Mouse (Mus musculus) large intestine, adult 2 months (tissue): ENCODE data around the gene Adgrl1. TPM values are rescaled to one million over a fixed set of nuclear protein-coding genes. Genes with fewer than 3 reads are reported as not detected.

Source experiments
- DNase-seq: peaks from one replicate; pipeline ENCODE4 v3.0.0-alpha.2; 2012; ENCODE audit warnings: low read depth, low spot score
- WGBS: fragments of 180-500 bp; shearing (Covaris S2); methylation state at CpG from one replicate; pipeline ENCODE4 v1.1.7; 2018; 5-methylcytosine and 5-hydroxymethylcytosine counted together
- polyA plus RNA-seq: library from polyadenylated mRNA; depleted of rRNA; stranded (reverse); fragments of >200 nt; gene quantifications from 2 replicates; pipeline ENCODE4 v1.2.3, GENCODE M21; 2012

Adgrl1 gene
- polyA plus RNA-seq, 1 experiment, result 13.4 TPM

DNA sequence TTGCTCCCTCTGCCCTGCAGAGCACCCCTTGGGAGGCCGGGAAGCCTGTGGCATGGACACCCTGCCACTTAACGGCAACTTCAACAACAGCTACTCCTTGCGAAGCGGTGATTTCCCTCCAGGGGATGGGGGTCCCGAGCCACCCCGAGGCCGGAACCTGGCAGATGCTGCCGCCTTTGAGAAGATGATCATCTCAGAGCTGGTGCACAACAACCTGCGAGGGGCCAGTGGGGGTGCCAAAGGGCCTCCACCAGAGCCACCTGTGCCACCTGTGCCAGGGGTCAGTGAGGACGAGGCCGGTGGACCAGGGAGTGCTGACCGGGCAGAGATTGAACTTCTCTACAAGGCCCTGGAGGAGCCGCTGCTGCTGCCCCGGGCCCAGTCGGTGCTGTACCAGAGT lies 38.4 kb downstream of the Adgrl1 start:
- 92% methylated on average over 15 of the region's 15 CpGs for WGBS

DNA sequence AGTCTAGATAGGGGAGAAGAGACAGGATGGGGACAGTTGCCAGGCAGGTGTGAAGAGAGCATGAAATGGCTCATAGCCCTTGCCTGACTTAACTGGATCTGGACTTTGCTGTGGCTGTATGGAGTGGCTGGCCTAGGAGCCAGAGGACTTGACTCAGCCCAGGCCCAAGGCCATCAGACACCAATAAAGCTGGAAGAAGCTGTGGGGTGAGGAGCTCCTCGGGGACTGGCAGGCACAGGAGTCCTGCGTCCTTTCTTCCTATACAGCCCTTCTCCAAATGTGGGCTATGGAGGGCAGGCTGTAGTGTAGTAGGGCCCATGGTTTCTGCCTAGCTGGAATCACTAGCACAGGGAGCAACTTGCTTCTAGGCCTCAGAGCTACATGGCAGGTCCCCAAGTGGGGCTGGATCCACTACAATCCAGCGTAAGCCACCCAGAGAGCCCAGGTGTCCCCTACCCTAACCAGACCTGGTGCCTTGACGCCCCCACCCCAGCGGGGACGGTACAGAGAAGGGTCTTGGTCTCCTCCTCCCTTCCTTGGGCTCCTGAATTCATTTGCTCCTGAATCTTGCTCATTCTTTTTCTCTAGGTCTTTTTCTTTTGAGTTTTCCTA lies 41.3 kb downstream of the Adgrl1 start:
- WGBS, result 74% methylated on average over 6 of the region's 6 CpGs
- no peak for DNase-seq

More for the DNA sequence above, 38.4 kb downstream of the Adgrl1 start:
- DNase-seq, result no peak

DNA sequence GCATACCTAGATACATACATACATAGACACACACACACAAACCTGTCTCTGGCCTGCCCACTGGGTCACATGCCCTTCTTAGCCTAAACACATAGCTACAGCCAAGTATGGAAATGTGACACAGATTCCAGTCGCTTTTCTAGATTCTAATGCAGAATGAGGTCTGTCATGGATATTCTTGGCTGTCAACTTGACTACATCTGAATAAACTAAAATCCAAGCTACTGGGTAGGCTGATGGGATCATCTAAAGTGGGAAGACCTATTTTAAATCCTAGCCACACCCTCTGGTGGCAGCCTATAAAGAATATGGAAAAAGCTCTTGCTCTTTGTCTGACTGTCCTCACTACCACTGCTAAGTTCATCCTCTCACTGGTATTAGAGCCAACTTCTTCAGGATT lies 42.5 kb downstream of the Adgrl1 start:
- DNase-seq, result no peak
- 60% methylated on average over 1 of the region's 1 CpGs for WGBS

DNA sequence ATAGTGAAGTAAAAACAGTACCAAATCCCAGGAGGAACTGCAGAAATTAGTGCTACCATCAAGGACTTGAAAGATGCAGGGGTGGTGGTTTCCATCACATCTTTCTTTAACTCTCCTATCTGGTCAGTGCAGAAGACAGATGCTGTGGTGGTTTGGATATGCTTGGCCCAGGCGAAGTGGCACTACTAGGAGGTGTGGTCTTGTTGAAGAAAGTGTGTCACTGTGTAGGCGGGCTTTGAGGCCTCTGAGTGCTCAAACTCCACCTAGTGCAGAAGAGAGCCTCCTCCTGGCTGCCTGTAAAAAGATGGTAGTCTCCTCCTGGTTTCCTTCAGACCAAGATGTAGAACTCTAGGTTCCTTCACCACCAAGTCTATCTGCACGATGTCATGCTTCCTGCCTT lies 45.6 kb downstream of the Adgrl1 start:
- no peak for DNase-seq
- WGBS, result 65% methylated on average over 3 of the region's 3 CpGs

DNA sequence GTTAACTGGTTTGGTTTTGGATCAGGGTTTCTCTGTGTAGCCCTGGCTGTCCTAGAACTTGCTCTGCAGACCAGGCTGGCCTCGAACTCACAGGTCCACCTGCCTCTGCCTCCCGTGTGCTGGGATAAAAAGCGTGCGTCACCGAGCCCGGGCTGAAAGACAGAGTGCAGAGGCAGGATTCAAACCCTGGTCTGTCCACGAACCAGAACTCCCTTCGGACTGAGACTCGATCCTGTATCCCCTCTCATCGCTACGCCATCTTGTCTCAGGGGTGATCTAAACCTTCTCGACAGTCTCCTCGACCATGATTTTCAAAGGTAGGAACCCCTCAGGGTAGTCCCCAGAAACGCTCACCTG lies 54.8 kb downstream of the Adgrl1 start:
- WGBS, result 1% methylated on average over 14 of the region's 14 CpGs
- DNase-seq, result no peak

DNA sequence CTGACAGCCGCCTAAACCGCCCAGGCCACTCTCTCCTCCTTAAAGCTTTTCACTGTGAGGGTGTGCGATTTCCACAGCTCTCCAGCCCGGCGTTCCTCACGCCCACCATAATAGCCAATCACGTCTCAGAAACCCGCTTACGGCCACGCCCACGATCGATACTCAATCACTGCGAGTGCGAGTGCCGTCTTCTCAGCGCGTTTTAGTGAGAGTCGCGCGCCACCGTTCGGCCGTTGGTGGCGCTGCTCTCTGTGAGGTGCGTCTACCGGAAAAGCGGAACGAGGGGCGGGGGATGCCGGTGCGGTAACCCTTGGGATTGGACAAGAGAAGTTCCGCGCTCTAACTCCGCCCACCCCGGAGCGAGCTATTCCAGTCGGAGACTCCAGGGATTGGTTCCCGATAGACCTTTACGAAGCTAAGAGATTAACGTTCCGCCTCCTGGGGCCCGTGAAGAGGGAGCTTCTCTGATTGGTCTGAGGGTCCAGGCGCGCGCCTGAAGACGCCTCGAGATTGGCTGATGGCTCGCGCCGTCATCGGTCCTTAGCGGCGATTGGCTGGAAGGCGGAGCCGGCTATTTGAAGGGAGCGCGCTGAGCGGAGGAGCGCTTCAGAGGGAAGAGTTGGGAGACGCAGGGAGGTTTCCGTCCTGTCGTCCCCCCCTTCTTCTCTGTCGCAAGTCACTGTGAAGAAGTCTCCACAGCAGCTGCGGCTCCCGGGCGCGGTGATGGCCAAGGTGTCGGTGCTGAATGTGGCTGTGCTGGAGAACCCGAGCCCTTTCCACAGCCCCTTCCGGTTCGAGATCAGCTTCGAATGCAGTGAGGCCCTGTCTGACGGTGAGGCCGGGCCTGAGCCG lies 55.4 kb downstream of the Adgrl1 start, which contains the start of the genes Gm10644 and Asf1b:
TSS of gene Gm10644 (minus strand) at position 100 of the 852 bp plus-strand sequence.
TSS of gene Asf1b (plus strand) at position 402 of the 852 bp plus-strand sequence.
- under 1% methylated on average over 75 of the region's 75 CpGs for WGBS
- peak; percentile 97 for DNase-seq

DNA sequence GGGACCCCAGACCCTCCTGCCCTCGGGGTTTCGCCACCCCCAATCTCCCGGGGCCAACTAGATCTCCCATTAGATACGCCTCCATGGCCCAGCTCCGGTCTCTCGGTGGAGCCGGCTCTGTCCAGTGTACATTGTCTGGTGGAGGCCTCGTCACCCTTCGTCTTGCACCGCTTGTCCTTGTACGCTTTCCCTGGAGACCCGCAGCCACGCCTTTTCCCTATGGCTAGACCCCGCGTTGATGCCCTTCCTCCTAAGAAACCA lies 56.0 kb downstream of the Adgrl1 start:
- WGBS, result under 1% methylated on average over 15 of the region's 15 CpGs

DNA sequence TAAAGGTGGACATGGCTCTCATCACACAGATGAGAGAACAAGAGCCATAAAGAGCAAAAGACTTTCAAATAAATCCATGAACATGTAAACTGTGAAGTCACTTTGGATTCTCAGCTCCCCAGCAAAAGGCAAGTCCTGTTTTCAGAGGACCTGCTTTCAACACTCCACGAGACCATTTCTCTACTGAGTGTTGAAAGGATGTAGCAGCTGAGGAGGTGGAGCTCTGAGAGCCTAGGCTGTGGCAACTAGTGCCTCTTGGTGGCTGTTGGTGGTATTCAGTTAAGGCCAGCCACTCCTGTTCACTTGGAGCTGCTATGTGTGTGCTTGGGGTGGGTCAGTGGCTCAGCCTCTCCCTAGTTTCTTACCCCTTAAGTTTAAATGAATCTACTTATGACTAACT lies 56.9 kb downstream of the Adgrl1 start:
- 19% methylated on average over 1 of the region's 1 CpGs for WGBS

More for the DNA sequence above, 56.0 kb downstream of the Adgrl1 start:
- no peak for DNase-seq

DNA sequence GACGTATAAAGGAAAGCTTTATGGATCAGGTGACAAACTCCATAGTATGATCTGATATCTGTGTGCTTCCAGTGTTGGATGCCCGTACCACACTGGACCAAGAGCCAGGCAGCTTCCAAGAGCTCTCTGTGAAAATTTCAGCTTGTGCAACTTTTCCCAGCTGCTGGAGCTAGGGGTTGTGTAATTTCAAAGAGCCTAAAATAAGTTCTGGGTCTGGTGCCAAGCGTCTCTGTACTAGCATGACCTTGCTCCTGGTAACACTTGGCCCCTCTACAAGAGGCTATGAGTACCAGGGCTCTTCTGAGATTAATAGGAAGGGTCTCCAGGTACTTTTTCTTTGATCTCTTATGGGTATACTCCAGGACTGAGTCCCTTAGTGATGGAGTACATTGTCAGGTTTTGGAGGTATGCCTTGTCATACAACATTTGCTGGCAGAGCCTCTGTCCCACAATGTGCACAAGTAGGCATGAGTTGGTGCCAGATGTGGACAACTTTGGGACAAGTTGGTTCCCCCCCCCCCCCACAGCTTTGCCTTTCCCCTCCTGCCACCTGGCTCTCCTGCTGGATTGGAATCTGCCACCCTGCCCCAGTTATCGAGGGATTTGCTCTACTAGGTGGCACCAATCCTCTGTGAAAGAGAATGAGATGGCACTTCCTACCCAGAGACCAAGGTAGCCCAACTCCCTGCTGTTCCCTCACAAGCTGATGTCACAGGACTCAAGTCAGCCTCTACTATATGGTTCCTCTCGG lies 64.3 kb downstream of the Adgrl1 start:
- no peak for DNase-seq
- WGBS, result 86% methylated on average over 5 of the region's 5 CpGs

More for the DNA sequence above, 56.9 kb downstream of the Adgrl1 start:
- DNase-seq, result no peak

DNA sequence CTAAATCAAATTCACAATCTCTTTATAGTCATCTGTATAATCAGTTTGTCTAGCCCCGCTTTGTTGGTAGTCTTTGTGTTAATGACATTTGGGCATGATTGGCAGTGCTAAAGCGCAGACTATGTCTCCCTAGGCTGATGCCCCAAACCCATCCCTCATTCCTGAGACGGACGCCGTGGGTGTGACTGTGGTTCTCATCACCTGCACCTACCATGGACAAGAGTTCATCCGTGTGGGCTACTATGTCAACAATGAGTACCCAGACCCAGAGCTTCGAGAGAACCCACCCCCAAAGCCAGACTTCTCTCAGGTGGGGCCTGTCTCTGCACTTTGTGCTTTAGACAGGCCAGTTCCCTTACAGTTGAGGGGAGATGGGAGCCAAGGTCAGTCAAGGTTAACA lies 67.8 kb downstream of the Adgrl1 start:
- WGBS, result 91% methylated on average over 7 of the region's 7 CpGs
- no peak for DNase-seq

DNA sequence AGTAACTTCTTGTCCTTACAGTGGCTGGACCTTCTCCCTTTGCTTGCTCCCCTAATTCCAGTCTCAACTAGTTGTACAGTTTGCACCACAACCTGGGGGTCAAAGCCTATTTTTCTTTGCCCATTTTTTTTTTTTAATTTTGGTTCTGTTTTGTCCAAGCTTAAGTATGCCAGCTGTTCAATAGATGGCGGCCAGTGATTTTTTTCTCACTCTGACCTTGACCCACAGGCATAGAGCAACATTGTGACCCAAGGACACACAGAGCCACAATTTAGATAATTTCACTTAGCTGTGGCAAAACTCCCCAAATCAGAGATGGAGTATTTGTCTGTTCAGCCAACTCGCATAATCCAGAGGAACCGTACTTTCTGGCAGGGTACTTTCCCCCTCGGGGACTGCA lies 71.2 kb downstream of the Adgrl1 start:
- 86% methylated on average over 4 of the region's 4 CpGs for WGBS
- no peak for DNase-seq

DNA sequence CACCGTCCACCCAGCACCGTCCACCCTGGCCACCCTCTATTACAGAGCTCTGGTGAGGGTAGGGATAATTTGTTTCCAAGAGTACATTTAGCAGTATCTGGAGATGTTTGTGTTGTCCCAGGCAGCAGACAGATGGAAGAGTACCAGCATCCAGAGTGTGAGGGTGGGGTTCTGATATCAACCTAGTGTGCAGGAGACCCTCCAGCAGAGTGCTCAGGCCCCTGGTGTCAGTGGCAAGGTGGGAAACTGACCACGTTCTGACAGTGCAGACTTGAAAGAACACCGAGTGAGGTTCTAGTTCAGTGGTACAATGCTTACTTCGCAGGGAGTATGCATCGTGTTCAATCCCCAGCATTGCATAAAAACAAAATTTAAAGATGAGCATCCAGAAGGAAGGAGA lies 71.8 kb downstream of the Adgrl1 start:
- WGBS, result 77% methylated on average over 6 of the region's 6 CpGs
- DNase-seq, result no peak

DNA sequence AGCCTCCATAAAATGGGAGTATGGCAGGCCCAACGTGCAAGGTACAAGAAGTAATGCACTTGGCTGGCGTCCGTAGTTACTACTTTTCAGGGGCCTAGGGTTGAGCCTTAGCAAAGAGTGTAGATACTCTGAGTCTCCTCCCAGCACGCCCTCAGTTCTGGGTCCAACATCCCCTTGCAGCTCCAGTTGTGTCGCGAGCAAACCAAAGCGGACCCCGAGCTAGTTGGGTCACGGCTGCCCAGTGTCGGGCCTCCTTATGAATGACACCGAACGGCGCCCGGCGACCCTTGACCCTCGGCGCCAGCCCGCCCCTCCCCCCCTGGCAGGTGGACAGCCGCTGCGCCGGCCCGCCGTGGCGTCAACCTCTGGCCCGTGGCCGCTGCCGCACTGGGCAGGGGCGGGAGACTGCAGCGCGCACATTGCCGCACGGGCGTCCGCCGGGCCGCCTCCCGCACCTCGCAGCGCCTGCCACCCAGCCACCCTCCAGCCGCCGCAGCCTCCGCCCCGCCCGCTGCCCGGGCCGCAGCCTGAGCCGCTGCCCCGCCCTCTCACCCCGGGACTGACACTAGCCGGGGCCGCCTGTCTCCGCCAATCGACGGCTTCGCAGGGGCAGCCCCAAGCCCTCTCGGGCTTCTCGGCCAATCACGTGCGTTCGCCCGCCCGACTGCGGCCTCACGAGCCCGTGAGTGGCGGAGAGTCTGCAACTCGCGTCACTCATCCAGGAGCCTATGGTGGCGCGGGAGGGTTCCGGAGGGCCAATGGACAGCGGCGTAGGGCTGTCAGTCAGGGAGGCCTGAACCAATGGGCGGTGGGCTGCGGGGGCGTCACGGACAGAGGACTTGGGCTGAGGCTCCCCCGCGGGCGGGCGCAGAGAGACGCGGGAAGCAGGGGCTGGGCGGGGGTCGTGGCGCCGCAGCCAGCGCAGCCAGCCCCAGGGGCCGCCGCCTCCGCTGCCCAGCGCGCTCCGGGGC lies 72.5 kb downstream of the Adgrl1 start, which contains the start of gene Prkaca:
TSS of gene Prkaca (plus strand) at position 844 of the 971 bp plus-strand sequence.
- DNase-seq, result peak; percentile 89

DNA sequence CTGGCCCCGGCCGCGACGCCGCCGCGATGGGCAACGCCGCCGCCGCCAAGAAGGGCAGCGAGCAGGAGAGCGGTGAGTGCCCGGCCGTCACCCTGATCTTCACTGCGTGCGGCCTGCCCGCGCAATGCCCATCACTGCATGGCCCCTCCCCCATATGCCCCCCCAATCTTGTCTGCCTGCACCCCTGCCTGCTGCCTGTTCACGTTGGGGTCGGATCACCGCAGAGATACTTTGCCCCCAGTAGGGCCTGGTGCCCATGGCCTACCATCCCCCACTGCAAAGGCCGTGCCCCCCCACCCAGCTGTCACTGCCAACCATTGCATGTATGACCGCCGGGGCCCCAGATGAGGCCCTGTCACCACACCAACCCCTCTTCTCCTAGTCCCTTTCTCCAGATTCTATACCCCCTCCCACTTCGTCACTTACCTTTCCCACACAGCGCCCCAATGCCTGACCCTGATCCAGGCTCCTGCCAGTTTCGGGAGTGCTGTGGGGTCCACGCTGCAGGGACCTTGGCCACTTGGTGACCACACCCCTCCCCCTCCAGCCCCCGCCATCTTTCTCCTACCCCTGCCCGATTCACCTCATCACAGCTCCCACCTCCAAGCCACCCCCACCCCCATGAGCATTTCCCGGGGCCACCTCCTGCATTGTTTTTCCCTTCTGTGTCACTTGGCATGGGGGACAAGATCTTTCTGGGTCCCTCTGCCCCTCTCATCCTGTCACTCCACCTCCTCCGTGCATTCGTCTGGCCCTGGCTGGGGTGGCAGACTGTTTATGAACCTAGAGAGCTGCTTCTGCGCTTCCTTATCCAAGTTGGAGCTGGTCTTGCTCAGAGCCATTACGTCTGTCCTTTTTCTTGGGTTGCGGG lies 73.5 kb downstream of the Adgrl1 start:
- DNase-seq, result no peak
- WGBS, result 6% methylated on average over 37 of the region's 37 CpGs

More for the DNA sequence above, 72.5 kb downstream of the Adgrl1 start, which contains the start of gene Prkaca:
- WGBS, result under 1% methylated on average over 79 of the region's 94 CpGs

DNA sequence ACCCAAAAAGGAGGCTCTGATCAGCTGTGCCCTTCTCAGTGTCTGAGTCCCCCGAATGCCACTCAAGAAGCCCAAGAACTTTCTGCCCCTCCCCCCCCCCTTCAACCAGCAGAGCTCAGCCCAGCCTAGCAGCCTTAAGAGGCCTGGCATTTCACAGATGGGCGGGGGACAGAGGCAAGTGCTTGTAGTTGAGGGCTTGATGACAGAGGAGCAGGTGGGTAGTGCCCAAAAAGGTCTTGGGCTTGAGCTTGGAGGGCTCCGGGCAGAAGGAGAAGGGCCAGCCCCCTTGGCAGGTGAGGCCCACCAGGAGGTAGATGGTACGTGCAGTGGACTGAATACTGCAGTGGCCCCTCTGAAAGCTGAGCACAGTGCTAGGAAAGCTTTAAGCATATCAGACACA lies 74.6 kb downstream of the Adgrl1 start:
- 94% methylated on average over 4 of the region's 4 CpGs for WGBS

DNA sequence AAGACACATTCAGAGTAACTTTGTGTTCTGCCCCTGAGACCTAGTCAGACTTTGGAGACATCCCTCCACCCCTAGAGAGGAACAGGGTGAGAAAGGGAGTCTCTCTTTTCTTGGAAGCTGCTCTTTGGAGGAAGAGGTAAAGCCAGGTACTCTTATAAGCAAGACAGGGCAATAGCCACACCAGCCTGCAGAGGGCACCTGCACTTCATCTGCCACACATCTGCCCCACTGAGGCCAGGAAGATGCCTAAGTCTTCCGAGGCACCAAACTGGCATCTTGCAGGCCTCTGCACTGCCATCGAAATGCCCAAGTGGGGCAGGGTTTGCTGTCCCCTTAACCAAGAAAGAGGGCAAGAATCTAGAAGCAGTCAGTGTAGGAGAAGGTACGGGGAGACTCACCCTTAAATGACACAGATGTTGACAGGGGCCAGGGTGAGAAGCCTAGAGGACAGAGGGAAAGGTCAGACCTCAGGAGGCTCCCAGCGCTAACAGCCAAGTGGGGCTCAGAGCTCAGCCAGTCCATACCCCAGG lies 76.3 kb downstream of the Adgrl1 start:
- WGBS, result 79% methylated on average over 4 of the region's 4 CpGs
- DNase-seq, result no peak

More for the DNA sequence above, 74.6 kb downstream of the Adgrl1 start:
- DNase-seq, result no peak

DNA sequence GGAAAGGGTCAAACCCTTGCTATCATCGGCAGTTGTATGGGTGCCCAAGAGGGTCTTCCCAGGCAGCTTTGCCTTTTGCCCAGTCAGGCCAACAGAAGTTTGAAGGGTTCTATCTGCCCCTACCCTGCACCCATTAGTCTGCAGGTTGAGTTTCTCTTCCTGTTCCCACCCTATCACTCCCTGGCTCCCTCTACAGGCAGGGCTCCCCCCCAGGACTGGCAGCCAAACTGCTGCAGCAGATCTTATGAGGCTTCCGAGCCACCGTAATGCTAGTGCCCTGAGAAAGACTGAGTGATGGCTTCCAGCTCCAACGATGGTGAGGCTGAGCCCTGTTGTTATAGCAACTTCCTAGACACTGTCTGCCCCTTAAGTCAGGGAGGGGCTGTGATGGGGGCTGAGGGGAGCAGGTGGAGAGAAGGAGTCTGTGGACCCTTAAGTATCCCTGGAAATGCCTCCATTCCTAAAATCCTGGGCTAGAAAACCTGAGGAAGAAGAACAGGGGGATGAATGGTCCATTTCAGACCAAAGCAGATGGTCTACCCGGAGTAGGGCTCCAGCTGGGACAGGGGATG lies 77.0 kb downstream of the Adgrl1 start:
- no peak for DNase-seq
- WGBS, result 79% methylated on average over 5 of the region's 5 CpGs

DNA sequence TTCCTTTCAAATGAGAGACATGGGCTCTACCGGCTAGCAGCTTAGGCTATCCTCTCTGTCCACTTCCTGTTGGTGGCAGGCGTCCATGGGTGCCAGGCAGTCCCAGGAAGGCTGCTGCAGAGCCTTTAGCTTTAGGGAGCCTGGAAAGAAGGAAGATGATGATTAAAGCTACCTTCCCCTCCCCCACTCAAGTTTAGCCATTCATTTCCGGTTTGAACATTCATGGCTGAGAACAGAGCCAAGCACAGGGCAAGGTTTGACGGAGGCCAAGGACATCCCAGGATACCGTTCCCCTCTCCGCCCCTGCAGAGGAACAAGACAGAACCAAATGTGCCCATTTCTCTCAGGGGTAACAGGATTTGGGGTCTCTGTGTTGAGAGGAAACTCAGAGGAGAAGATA lies 77.7 kb downstream of the Adgrl1 start:
- WGBS, result 39% methylated on average over 6 of the region's 6 CpGs
- DNase-seq, result no peak
